Mouse (Mus musculus): ENCODE measurements around the gene Harbi1. TPM values are rescaled to one million over a fixed set of nuclear protein-coding genes. Genes with fewer than 3 reads are reported as not detected.

The Harbi1 gene
- polyA plus RNA-seq, 1 experiment from 2014 or later = 20.6 TPM

Other genes starting within 250 kb of the Harbi1 start
- gene Ckap5, start 184.1 kb upstream of the Harbi1 start, polyA plus RNA-seq (2014; fragmentation: Nextera tagmentation; extraction: Ambion mirVana) = 132 and 171 TPM in 2 replicates
- gene F2, start 74.4 kb upstream of the Harbi1 start, polyA plus RNA-seq (2014; fragmentation: Nextera tagmentation; extraction: Ambion mirVana) = 0.27 and 0.29 TPM in 2 replicates
- 6.5 and 10.2 TPM in 2 replicates for gene Zfp408, start 61.1 kb upstream of the Harbi1 start, polyA plus RNA-seq (2014; fragmentation: Nextera tagmentation; extraction: Ambion mirVana)
- 79.6 and 86.8 TPM in 2 replicates for gene Arhgap1, start 61.0 kb upstream of the Harbi1 start, polyA plus RNA-seq (2014; fragmentation: Nextera tagmentation; extraction: Ambion mirVana)
- 31.9 and 35.3 TPM in 2 replicates for gene Atg13, start 276 bp upstream of the Harbi1 start, polyA plus RNA-seq (2014; fragmentation: Nextera tagmentation; extraction: Ambion mirVana)
- gene Ambra1, start 19.3 kb downstream of the Harbi1 start, polyA plus RNA-seq (2014; fragmentation: Nextera tagmentation; extraction: Ambion mirVana) = 19.0 and 19.2 TPM in 2 replicates
- 0.20 and 0.42 TPM in 2 replicates for gene Chrm4, start 216.4 kb downstream of the Harbi1 start, polyA plus RNA-seq (2014; fragmentation: Nextera tagmentation; extraction: Ambion mirVana)
- gene Mdk, start 221.4 kb downstream of the Harbi1 start, polyA plus RNA-seq (2014; fragmentation: Nextera tagmentation; extraction: Ambion mirVana) = 960 and 984 TPM in 2 replicates
- 0.27 and 0.37 TPM in 2 replicates for gene Gm9821, start 234.9 kb downstream of the Harbi1 start, polyA plus RNA-seq (2014; fragmentation: Nextera tagmentation; extraction: Ambion mirVana)

Measured in hindbrain, embryonic 11.5 days (tissue).